Mouse (Mus musculus): ENCODE data around the gene Ankrd28. TPM values are rescaled to one million over a fixed set of nuclear protein-coding genes. Genes with fewer than 3 reads are reported as not detected.
A peak's percentile ranks its signal among the peaks of the same experiment; 100 is the strongest.
"Not testable (repeated sequence)": the region's sequence is repeated elsewhere in the genome, so short reads cannot be mapped to it uniquely, and the experiment has no call there.

Gene Ankrd28
- 10 to 100 TPM; 36.7 to 49.1 TPM for total RNA-seq (2021)
- long read RNA-seq, experiment 1, partial matches to known transcripts = 6 of 17 reads
- long read RNA-seq, experiment 1, other reads (novel, unspliced or antisense) = 11 of 17 reads
- long read RNA-seq, experiment 2, full-length matches to known transcripts = 3 of 16 reads
- long read RNA-seq, experiment 2, partial matches to known transcripts = 3 of 16 reads
- long read RNA-seq, experiment 2, other reads (novel, unspliced or antisense) = 10 of 16 reads

DNA sequence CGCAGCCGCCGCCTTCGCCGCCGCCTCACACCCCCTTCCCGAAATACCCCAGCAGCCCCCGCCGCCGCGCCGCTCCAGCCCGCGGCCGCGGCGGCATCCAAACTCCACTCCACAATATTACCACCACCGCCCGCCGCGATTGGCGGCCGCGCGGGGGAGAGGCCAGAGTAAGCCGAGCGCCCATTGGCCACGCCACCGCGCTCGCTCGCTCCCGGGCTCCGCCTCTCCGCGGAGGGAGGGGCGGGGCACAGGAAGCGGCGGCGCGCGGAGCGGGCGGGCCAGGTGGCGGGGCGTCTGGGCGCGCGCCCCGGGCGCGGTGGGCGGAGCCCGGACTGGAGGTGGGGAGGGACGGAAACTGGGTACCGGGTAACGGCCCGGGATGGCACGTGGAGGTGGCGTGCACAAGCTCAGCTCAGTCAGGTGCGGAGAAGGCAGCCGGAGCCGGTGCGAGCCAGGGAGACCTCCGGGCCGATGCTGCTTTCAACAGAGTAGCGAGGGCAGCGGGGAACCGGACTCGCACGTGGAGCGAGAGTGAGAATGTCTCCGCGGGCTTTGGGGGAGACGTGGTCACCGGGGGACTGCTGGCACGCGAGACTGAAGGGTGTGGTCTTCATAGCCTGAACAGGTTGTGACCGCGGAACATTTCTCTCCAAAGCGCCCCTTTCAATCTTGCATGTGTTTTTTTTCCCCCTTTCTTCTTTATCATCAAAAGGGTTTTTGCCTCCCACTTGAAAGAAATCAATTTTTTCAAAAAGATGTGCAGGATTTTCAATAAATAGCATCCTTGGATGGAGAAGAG is at the start of gene Ankrd28:
Gene Ankrd28 (minus strand): TSS at position 81 of the 799 bp plus-strand sequence.
- DNase-seq = peak; percentile 83 to 92
- intact Hi-C loops (cut with DNase I) = loop anchor here (5.0 kb wide), 1 partner anchor 42 kb away; no protein-coding TSS in a partner anchor

DNA sequence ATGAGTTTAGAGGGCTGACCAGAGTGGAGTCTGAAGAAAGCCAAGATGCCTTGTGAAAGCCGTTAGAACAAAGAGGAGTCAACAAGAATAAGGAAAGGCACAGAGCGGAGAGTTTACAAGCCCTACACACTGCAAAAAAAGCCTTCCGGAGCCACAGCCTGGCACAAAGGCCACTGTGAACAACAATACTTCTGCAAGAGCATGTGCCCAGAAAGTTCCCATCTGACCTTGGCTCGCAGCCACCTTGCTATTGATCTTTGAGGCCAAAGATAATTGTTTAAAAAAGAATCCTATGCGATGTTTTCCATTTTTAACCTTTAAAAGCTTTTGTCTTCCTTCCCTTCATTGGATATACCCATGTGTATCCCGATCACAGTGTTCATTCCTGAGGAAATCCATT is 49.0 kb upstream of the Ankrd28 start:
- DNase-seq = no peak
- intact Hi-C loops (cut with DNase I) = no loop called here

DNA sequence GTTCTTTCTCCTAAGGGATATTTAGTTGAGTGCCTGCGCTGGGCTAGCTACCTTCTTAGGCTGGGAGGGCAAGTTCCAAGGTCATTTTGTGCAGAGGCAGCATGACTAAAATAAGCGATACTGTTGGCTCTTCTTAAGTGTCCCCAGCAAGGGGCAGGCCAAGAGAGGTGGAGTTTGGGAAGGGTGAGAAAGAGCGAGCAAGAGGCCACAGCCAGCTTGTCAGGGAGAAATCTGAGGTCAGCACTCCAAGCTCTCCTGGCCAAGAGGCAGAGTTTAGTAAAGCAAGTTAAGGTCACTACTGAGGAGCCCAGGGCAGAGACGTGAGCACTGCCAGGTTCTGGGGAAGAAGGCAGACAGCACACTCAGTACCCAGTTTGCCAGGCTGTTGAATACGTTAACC is 41.7 kb upstream of the Ankrd28 start:
- DNase-seq = peak; percentile 27 to 42
- intact Hi-C loops (cut with DNase I) = loop anchor here (5.0 kb wide), 1 partner anchor 40 kb away; the partner anchor contains the start of gene Ankrd28

DNA sequence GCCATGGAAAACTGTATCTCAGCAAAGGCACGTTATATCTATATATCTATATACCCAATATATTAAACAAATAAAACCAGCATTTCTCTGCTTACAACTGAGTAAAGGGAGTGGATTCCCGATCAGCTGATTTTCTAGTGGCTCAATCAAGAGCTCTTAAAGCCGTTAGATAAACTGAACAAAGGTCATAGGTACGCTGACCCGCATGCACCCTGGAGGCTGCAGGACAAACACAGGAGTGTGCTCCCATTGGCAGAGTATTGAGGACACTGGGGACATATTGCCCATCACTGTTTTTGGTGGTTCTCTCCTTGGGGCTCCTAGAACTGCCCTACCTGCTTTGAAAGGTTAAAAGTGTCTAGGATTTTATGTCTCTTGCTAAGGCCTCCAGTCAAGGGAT is 40.0 kb upstream of the Ankrd28 start:
- intact Hi-C loops (cut with DNase I) = loop anchor here (5.0 kb wide), 1 partner anchor 38 kb away; the partner anchor contains the start of gene Ankrd28
- no peak for DNase-seq

DNA sequence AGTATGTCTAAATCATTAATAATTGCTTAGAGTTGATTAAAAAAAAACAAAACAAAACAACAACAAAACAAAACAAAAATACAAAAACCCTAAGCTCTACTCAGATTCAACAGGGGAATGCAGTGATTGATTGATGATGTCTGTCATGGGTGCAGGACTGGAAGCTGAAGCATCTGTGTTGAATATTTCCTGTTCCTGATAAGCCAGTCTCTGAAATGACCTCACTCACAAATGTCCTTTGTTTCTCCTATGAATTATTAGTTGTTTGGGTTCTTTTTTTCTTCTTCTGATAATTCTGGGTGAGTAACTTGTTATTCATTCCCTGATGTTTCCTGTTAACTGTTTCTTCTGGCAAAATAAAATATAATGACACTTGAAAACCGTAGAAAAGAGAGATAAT is 38.1 kb upstream of the Ankrd28 start:
- intact Hi-C loops (cut with DNase I) = no loop called here

DNA sequence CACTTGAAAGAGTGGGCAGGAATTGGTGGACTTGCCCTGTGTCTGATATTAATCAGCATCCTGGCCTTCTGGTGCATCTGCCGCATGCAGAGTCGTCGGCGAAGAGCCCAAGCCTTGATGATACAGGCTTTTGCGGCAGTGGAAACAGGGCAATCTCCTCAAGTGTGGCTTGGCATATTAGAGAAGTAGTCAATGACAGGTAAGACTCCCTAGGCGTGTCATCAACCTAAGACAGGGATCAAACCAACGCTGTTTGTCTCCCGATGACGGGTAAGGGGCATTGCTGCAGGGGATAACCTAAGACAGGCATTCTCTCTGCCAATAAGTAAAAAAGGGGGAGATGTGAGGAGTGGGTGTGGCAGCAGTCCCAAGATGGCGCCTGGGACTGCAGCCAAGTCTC is 35.9 kb upstream of the Ankrd28 start:
- intact Hi-C loops (cut with DNase I); DNase-seq: not testable (repeated sequence)

More for the DNA sequence above, 38.1 kb upstream of the Ankrd28 start:
- no peak for DNase-seq

DNA sequence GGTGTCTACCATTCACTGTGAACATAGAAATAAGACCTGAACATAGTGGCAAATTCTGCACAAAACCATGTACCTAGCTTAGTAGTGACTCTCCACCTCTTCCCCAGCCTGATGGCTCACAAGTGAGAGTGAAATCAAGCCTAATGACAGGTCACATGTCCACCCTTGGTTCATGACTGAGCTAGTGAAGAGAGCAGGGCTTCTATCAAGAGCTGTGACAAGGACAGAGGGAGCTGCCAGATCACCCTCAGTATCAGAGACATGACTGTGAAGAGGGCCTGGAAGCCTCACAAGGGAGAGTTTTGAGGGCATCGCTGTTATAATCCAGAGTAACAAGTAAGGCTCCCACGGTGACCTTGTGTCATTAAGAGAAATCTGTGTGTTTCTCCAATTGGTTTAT is 28.2 kb upstream of the Ankrd28 start:
- intact Hi-C loops (cut with DNase I) = no loop called here
- DNase-seq = no peak

DNA sequence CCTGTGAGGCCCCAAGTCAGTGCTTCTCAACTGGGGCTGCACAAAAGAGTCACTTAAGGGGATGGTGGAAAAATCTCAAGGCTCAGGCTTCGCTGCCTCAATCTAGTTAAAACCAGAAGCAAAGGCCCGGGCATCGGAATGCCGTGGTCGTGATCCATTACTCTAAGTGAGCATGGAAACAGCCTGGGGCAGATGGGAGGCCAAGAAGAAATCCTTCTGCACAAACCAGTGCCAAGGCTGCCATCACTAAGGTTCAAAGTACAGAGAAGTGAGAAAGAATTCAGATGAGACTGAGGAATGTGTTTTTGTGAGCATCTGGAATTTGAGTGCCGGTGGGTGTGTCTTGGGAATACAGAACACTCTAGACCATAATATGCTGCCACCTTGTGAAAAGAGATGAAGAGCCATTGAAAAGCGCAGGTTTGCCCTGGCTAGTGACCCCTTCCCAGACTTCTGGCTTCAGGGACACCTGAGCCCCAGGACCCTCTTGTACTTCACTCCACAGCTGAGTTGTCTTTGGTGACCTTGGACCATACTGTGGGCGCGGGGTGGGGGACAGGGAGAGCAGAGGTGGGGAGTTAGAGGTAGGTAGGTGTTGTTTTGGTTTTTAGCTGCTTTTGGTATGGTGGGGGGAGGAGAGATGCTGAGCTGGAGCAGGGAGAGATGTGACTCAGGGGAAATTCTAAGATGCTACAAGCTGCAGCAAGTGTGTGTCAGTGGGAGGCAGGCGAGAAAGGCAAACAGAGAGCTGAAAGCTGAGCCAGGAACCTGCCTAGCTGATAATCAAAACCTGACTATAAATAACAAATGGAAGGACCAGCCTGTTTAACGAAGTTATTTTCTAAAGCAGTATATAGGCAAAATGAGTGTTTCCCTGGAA is 26.9 kb upstream of the Ankrd28 start:
- intact Hi-C loops (cut with DNase I) = no loop called here
- no peak for DNase-seq

DNA sequence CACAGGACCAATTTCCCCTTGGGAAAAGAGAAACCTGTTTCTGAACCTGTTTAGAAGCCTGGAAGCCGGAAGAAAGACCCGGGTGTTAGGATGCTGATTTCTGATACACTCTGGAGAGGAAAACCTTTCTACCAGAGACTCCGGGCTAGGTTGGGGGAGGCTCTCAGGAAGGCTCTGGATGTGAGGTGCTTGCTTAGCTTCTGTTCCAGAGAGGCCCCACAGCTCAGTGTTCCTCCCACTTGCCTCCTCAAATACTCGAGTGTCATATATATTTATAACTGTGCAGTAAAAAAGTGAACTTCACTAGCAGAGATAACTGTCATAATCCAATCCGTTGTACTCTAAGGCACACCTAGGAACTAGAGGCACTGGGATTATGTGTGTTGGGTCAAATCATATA is 25.6 kb upstream of the Ankrd28 start:
- no peak for DNase-seq
- intact Hi-C loops (cut with DNase I) = no loop called here

DNA sequence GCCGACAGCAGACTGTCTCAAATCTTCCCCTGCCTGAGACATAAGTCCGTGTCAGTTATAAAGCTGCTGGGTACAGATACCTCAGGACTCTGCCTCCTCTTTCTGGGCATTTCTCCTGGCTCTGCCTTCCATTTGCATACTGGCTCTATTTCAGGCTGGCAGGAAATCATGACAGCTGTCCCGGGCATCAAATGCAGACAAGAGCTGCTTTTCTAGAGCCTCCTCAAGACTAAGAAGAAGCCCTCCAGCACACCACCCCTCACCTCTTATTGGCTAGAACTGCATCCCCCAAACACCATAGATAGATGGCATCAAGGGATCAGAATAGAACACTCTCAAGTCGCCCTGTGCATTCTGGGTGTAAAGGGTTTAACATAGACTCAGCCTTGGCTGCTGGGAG is 24.2 kb upstream of the Ankrd28 start:
- DNase-seq = no peak
- intact Hi-C loops (cut with DNase I) = no loop called here

DNA sequence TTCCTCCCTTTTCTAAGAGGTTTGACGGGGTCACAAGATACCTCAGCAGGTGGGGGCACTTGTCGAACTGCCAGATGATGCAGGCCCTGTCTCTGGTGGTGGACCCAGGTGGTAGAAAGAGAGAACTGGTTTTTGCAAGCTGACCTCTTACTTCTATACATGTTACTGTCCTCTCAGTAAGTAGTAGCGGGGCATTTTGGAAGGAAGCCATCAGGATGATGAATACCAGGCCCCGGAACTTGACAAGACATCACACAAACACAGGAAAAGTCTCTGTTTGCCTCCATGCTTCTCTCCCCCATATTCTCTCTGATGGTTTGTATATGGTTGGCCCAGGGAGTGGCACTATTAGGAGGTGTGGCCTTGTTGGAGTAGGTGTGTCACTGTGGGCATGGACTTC is 13.1 kb upstream of the Ankrd28 start:
- intact Hi-C loops (cut with DNase I) = no loop called here
- DNase-seq = no peak

DNA sequence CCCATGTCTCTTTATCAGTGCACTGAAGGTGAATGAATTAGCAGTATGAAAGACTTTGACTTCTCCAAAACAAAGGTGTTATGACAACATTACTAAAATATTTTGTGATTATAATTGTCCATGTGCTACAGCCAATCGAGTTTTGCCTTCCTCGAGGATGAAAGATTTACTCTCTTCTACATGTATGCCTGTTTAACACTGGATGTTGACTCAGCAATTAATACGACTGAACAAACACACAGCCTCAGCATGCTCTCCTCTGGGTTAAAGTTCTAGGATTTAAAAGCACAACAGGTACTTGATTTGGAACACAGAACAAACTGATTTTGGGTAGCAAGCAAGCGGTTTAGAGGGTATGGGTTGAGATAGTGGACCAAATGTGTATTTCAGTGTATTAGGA is 1.6 kb upstream of the Ankrd28 start:
- DNase-seq = no peak
- intact Hi-C loops (cut with DNase I) = loop anchor here (5.0 kb wide), 1 partner anchor 40 kb away; no protein-coding TSS in a partner anchor

DNA sequence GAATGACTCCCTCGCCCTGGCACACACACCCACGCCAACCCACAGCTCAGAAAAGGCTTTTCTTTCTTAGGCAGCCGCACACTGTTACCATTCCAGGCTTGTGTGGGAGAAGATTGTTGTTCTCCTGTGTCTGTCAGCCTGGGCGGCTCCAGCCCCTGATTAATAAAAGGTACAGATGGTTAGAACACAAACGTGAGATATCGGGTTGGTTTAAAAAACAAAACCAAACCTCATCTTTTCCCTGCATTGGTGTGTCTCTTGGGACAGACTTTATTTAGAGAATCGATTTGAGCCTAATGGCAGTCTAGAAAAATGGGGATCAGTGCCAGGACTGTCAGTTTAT is 890 bp upstream of the Ankrd28 start:
- no peak for DNase-seq
- intact Hi-C loops (cut with DNase I) = loop anchor here (5.0 kb wide), 1 partner anchor 41 kb away; no protein-coding TSS in a partner anchor

DNA sequence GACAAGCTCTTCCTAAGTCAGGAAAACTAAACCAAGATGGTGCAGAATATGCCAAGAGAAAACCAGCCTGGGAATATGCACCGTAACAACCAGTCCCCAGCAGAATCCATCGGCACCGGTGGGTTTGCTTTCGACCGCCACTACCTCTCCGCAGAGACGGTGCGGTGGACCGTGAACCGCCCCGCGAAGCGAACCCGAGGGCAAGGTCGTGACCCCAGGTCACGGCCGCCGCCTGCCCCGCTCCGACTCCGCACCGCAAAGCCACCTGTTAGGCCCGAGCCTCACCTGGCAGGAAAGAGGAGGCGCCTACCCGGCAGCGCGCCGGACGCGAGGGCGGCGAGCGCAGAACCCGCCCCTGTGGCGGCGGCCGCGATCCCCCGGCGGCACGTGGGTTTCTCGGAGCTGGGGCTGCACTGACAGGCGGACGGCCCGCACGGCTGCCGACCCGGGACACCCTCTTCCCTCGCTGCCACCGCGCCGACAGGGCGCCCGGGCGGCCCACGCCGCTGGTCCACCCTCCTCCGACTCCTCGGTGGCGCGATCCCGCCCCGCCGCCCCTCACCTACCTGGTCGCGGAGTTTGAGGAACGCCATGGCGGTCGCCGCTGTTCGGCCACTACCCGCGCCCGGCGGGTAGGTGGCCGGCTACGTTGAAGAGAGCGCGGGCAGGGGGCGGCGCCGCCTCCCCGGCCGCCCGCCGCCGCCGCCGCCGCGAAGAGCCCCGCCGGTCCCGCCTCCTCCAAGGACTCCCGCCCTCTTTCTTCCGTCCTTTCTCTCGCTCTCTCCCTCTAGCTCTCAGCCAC is 489 bp downstream of the Ankrd28 start:
- intact Hi-C loops (cut with DNase I) = loop anchor here (5.0 kb wide), 1 partner anchor 42 kb away; no protein-coding TSS in a partner anchor
- DNase-seq = peak; percentile 8 to 34

DNA sequence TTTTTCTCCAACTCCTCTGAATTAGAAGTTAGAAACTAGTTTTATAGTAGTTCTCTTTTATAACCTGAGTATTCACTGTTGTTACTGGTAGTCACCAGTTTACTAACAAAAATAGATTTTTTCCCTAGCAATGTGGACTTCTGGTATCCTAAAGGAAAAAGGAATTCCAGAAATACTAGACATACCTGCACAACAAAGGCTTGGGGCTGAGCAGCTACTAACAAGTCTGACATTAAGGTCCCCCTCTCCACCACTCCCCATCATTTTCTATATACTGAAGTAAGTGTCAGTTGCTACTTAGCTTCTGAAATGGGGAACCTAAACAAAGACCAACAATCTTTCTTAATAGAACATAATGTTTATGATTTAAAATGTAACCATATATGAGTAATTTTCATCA is 3.2 kb downstream of the Ankrd28 start:
- no peak for DNase-seq
- intact Hi-C loops (cut with DNase I) = no loop called here

DNA sequence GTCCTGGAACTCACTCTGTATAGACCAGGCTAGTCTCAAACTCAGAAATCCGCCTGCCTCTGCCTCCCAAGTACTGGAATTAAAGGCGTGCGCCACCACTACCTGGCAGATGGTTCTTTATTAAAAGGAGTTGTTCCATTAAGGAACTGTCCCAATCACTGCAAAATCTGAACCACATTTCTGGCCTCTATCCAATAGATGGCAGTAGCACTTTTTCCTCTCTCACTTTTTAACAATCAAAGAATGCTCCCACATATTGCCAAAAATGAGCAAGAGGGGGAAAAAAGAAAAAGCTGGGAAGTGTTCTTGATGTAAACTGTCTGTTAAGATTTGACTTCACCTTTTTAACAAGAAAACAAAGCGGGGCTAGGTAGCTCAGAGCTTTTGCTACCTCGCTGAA is 20.5 kb downstream of the Ankrd28 start:
- intact Hi-C loops (cut with DNase I) = no loop called here
- DNase-seq = no peak

DNA sequence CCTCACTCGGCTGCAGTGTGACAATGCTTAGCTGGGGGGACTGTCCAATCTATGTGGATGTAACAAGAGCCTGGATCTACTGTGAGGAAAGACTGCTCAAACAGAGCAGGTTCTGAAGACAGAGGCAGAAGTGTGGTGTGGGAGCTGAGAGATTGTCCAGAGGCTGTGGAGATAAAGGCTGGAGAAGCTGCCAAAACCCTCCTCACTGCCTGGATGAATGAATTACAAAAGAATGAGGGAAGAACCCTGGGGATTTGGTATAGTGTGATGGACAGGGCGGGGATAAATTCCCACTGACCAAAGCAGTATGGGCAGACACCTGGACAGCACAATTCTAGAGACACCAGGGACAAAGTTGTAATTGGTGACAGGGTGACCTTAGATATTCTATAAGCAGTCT is 26.7 kb downstream of the Ankrd28 start:
- DNase-seq = no peak
- intact Hi-C loops (cut with DNase I) = loop anchor here (5.0 kb wide), 1 partner anchor 229 kb away; no protein-coding TSS in a partner anchor

DNA sequence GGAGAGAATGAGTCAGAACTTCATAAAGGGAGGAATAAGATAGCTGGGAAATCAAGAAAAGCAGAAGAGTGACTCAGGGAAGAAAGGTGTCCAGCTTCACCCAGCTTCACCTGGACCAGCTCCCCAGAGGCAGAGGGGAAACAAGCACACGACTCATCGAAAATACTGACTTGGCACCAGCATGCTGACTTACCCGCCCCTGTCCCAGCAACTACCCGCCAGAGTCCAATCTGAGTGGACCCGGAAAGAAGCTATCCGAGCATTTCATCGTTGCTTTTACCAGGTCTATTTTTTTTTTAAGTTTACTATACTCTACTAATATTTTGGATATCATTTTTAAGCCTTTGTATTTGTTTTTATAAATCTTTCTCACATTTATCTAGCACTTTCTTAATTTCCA is 29.5 kb downstream of the Ankrd28 start:
- intact Hi-C loops (cut with DNase I) = loop anchor here (5.0 kb wide), 1 partner anchor 231 kb away; no protein-coding TSS in a partner anchor
- DNase-seq = no peak

DNA sequence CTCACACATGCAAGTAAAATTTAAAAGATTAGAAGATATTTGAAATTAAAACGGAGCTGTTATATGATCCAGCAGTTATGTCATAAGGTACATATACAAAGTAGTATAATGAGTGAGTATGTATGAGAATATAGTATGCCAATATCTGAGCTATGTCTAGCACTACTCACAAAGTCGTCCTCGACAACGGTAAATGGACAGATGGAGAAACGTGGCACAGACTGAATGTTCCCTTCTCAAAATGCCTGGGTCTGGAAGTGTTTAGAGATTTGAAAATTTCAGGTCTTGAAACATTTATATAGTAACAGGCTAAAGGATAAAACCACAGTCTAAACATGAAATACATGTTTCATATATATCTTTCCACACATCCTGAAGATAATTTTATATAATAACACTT is 30.0 kb downstream of the Ankrd28 start:
- intact Hi-C loops (cut with DNase I) = loop anchor here (5.0 kb wide), 1 partner anchor 232 kb away; no protein-coding TSS in a partner anchor

DNA sequence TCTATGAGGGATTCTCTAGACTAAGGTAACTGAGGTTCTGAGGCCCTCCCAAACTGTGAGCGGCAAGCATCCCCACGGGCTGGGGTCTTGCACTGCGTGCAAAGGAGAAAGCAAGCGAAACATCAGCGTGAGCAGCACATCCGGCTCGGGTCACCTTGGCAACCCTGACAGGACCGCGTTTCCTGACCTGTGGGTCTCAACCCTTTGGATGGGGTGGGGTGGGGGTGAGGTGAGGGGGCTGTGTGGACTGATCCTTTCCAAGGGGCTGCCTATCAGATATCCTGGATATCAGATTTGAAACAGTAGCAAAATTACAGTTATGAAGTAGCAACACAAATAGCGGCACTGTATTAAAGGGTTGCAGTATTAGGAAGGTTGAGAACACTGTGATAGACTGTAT is 31.5 kb downstream of the Ankrd28 start:
- intact Hi-C loops (cut with DNase I) = no loop called here

More for the DNA sequence above, 30.0 kb downstream of the Ankrd28 start:
- no peak for DNase-seq

More for the DNA sequence above, 31.5 kb downstream of the Ankrd28 start:
- no peak for DNase-seq
